Mouse (Mus musculus): ENCODE data around the gene Gm19935.

The Gm19935 gene

GRCm38 (mm10) chr8:90817293-90817692, at the start of gene Gm19935:
Gm19935 (minus strand) TSS chr8:90817393.
- TF ChIP-seq GATA4 (IDR thresholded peaks at IDR 0.05; ENCODE audit: insufficient replicate concordance, low read length) = no peak

- no peak for TF ChIP-seq GATA4 (IDR thresholded peaks at IDR 0.05; ENCODE audit: insufficient replicate concordance, low read length)
Observed at GRCm38 (mm10) chr8:90862038-90862437, 44.8 kb upstream of the Gm19935 start.

- TF ChIP-seq GATA4 (IDR thresholded peaks at IDR 0.05; ENCODE audit: insufficient replicate concordance, low read length) = no peak
Observed at GRCm38 (mm10) chr8:90861266-90861944, 44.2 kb upstream of the Gm19935 start.

GRCm38 (mm10) chr8:90858071-90858470, 40.9 kb upstream of the Gm19935 start:
- no peak for TF ChIP-seq GATA4 (IDR thresholded peaks at IDR 0.05; ENCODE audit: insufficient replicate concordance, low read length)

- no peak for TF ChIP-seq GATA4 (IDR thresholded peaks at IDR 0.05; ENCODE audit: insufficient replicate concordance, low read length)
Observed at GRCm38 (mm10) chr8:90856952-90857351, 39.8 kb upstream of the Gm19935 start.

- TF ChIP-seq GATA4 (IDR thresholded peaks at IDR 0.05; ENCODE audit: insufficient replicate concordance, low read length) = no peak
Observed at GRCm38 (mm10) chr8:90856171-90856570, 39.0 kb upstream of the Gm19935 start.

GRCm38 (mm10) chr8:90854671-90855161, 37.5 kb upstream of the Gm19935 start:
- TF ChIP-seq GATA4 (IDR thresholded peaks at IDR 0.05; ENCODE audit: insufficient replicate concordance, low read length) = no peak

GRCm38 (mm10) chr8:90853971-90854670, 36.9 kb upstream of the Gm19935 start:
- TF ChIP-seq GATA4 (IDR thresholded peaks at IDR 0.05; ENCODE audit: insufficient replicate concordance, low read length) = no peak; the same call in 1 of the 2 replicates

- no peak for TF ChIP-seq GATA4 (IDR thresholded peaks at IDR 0.05; ENCODE audit: insufficient replicate concordance, low read length)
Observed at GRCm38 (mm10) chr8:90851544-90851943, 34.4 kb upstream of the Gm19935 start.

- no peak for TF ChIP-seq GATA4 (IDR thresholded peaks at IDR 0.05; ENCODE audit: insufficient replicate concordance, low read length)
Observed at GRCm38 (mm10) chr8:90849462-90850050, 32.4 kb upstream of the Gm19935 start.

GRCm38 (mm10) chr8:90847980-90848379, 30.8 kb upstream of the Gm19935 start:
- TF ChIP-seq GATA4 (IDR thresholded peaks at IDR 0.05; ENCODE audit: insufficient replicate concordance, low read length) = no peak

GRCm38 (mm10) chr8:90844179-90844967, 27.2 kb upstream of the Gm19935 start:
- TF ChIP-seq GATA4 (IDR thresholded peaks at IDR 0.05; ENCODE audit: insufficient replicate concordance, low read length) = no peak

- no peak for TF ChIP-seq GATA4 (IDR thresholded peaks at IDR 0.05; ENCODE audit: insufficient replicate concordance, low read length)
Observed at GRCm38 (mm10) chr8:90843127-90843526, 25.9 kb upstream of the Gm19935 start.

GRCm38 (mm10) chr8:90841321-90841720, 24.1 kb upstream of the Gm19935 start:
- no peak for TF ChIP-seq GATA4 (IDR thresholded peaks at IDR 0.05; ENCODE audit: insufficient replicate concordance, low read length)
